Mouse (Mus musculus): Measurements from ENCODE around the gene Ccdc40. TPM values are rescaled to one million over a fixed set of nuclear protein-coding genes. Genes with fewer than 3 reads are reported as not detected.
A peak's percentile ranks its signal among the peaks of the same experiment; 100 is the strongest.

Gene Ccdc40
- polyA plus RNA-seq, 1 experiment from 2014 or later: 11.6 TPM

GRCm38 (mm10) chr11:119223124-119223890 lies 5.1 kb upstream of the Ccdc40 start:
- 0 out of 2 replicates have a peak overlapping the region, but pooled peaks have one; percentile 12 for H3K27ac ChIP-seq
- no peak overlapping the region for H3K9ac ChIP-seq
- no peaks in the 10 kb centered on the region for H3K27me3 ChIP-seq
- peaks cover 49% of the 10 kb centered on the region for H3K4me1 ChIP-seq
- no peaks in the 10 kb centered on the region for H3K36me3 ChIP-seq
- no peak overlapping the region for H3K4me3 ChIP-seq
- WGBS: 83% methylated on average over 20 of the region's 20 CpGs
- H3K9me3 ChIP-seq: no peaks in the 10 kb centered on the region
- no peak for ATAC-seq (ENCODE audit: insufficient number of reproducible peaks, insufficient read depth, low FRiP score, low TSS enrichment)
- no peak overlapping the region for H3K4me2 ChIP-seq (replicated peaks)

DNA sequence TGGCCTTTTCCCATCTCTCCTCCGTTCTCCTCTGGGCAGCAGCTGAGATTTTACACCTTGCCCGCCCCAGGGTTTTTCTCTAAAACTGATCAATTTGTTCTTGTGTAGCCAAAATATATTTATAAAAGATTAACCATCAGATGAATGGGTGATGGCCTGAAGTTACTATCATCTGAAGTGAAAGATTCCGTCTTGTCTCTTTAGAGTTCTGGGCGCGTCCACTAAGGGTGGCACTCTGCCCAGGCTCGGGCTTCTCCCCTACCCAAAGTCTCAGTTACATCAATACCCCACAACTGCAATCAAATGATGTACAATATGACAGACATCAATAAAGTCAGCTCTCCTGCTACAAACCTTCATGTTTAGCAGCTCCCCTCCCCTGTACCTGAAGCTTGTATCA lies 3.4 kb upstream of the Ccdc40 start:
- Histone ChIP-seq H3K4me2 (replicated peaks) (no peak overlapping the region), H3K27me3 (no peaks in the 10 kb centered on the region), H3K4me3 (no peak overlapping the region), H3K36me3 (no peaks in the 10 kb centered on the region), H3K27ac (no peak overlapping the region), H3K4me1 (peaks cover 52% of the 10 kb centered on the region), H3K9ac (no peak overlapping the region), H3K9me3 (no peaks in the 10 kb centered on the region)
- whole genome bisulfite sequencing: 88% methylated on average over 6 of the region's 6 CpGs
- ATAC-seq (ENCODE audit: insufficient number of reproducible peaks, insufficient read depth, low FRiP score, low TSS enrichment): no peak

GRCm38 (mm10) chr11:119225634-119226033 lies 2.7 kb upstream of the Ccdc40 start:
- Histone ChIP-seq H3K27ac (no peak overlapping the region), H3K4me2 (replicated peaks) (no peak overlapping the region), H3K9me3 (no peaks in the 10 kb centered on the region), H3K36me3 (no peaks in the 10 kb centered on the region), H3K9ac (no peak overlapping the region), H3K27me3 (no peaks in the 10 kb centered on the region), H3K4me1 (peaks cover 46% of the 10 kb centered on the region), H3K4me3 (no peak overlapping the region)
- ATAC-seq (ENCODE audit: insufficient number of reproducible peaks, insufficient read depth, low FRiP score, low TSS enrichment): no peak
- 75% methylated on average over 9 of the region's 9 CpGs for WGBS

- Histone ChIP-seq H3K9ac (peak overlapping the region; percentile 78), H3K27ac (0 out of 2 replicates have a peak overlapping the region, but pooled peaks have one; percentile 31), H3K4me3 (peak overlapping the region; percentile 77), H3K36me3 (no peaks in the 10 kb centered on the region), H3K9me3 (no peaks in the 10 kb centered on the region), H3K4me1 (peaks cover 37% of the 10 kb centered on the region), H3K27me3 (no peaks in the 10 kb centered on the region), H3K4me2 (replicated peaks) (peak overlapping the region; percentile 96)
- WGBS: 3% methylated on average over 12 of the region's 12 CpGs
- ATAC-seq (ENCODE audit: insufficient number of reproducible peaks, insufficient read depth, low FRiP score, low TSS enrichment): no peak
Measured at GRCm38 (mm10) chr11:119227591-119227990, 781 bp upstream of the Ccdc40 start.

DNA sequence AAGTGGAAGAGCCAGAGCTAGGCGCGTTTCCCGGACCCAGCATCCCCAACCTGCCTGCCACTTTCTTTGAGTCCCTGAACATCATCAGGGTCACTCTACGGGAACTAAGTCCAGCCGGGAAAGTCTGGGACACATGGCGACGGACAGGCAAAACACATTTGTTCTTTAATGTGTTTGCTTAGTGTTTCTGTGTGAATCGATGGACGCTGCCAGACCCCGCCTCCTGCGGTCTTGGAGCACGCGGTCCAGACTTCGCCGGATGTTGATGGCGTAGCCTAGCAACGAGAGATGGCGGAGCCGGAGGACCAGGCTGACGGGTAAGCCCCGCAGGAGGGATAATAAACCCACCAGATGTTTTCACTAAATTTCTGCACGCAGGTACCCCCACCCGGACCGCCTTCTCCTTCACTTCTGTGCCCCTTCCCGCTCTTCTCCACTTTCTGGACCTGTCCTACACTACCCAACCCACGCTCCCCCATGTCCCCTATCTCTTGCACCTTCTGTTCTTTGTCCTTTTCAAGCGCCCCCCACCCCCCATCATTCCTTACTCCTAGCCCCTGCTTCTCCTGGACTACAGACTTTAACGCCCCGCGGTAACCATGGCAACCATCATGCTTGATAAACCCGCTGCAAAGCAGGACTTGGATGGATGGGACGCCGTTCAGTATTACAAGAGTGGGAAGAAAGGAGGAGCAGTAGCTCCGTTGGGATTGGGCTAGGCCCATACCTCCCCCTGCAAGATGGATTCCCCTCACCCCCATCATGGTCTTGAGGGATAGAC lies 664 bp downstream of the Ccdc40 start:
- H3K4me2 ChIP-seq (replicated peaks): peak overlapping the region; percentile 96
- H3K4me1 ChIP-seq: peaks cover 36% of the 10 kb centered on the region
- no peaks in the 10 kb centered on the region for H3K36me3 ChIP-seq
- WGBS: under 1% methylated on average over 34 of the region's 34 CpGs
- peak overlapping the region; percentile 78 for H3K27ac ChIP-seq
- no peaks in the 10 kb centered on the region for H3K9me3 ChIP-seq
- peak overlapping the region; percentile 77 for H3K4me3 ChIP-seq
- peak overlapping the region; percentile 78 for H3K9ac ChIP-seq
- no peaks in the 10 kb centered on the region for H3K27me3 ChIP-seq
- ATAC-seq (ENCODE audit: insufficient number of reproducible peaks, insufficient read depth, low FRiP score, low TSS enrichment): peak; percentile 87

GRCm38 (mm10) chr11:119234770-119235169 lies 6.4 kb downstream of the Ccdc40 start:
- H3K9me3 ChIP-seq: no peaks in the 10 kb centered on the region
- peaks cover 12% of the 10 kb centered on the region for H3K4me1 ChIP-seq
- no peak overlapping the region for H3K4me3 ChIP-seq
- 0 out of 2 replicates have a peak, but pooled peaks cover 3% of the 10 kb centered on the region for H3K36me3 ChIP-seq
- H3K9ac ChIP-seq: no peak overlapping the region
- no peak for ATAC-seq (ENCODE audit: insufficient number of reproducible peaks, insufficient read depth, low FRiP score, low TSS enrichment)
- no peak overlapping the region for H3K4me2 ChIP-seq (replicated peaks)
- no peak overlapping the region for H3K27ac ChIP-seq
- no peaks in the 10 kb centered on the region for H3K27me3 ChIP-seq
- WGBS: 95% methylated on average over 10 of the region's 10 CpGs

DNA sequence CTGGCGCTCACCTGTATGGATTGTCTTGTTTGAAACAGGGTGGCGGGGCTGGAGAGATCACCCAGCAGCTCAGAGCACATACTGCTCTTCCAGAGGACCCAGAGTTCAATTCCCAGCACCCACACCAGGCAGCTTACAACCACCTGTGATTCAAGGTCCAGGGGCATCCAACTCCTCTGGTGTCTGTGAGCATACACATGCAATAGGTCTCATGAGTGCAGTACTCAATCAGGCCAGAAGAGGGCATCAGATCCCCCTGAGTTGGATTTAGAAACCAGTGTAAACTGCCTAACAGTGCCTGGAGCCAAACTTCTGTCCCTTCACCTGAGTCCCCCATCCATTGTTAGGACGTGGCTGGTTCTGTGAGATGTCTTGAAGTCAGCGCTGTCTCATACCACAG lies 7.2 kb downstream of the Ccdc40 start:
- Histone ChIP-seq H3K4me2 (replicated peaks) (no peak overlapping the region), H3K9me3 (no peaks in the 10 kb centered on the region), H3K27ac (no peak overlapping the region), H3K9ac (no peak overlapping the region), H3K27me3 (no peaks in the 10 kb centered on the region), H3K36me3 (0 out of 2 replicates have a peak, but pooled peaks cover 3% of the 10 kb centered on the region), H3K4me3 (no peak overlapping the region), H3K4me1 (peaks cover 10% of the 10 kb centered on the region; the same call in 1 of the 2 replicates)
- ATAC-seq (ENCODE audit: insufficient number of reproducible peaks, insufficient read depth, low FRiP score, low TSS enrichment): no peak
- WGBS: 82% methylated on average over 4 of the region's 4 CpGs

GRCm38 (mm10) chr11:119236354-119236753 lies 8.0 kb downstream of the Ccdc40 start:
- no peak overlapping the region for H3K4me2 ChIP-seq (replicated peaks)
- 0 out of 2 replicates have a peak, but pooled peaks cover 3% of the 10 kb centered on the region for H3K36me3 ChIP-seq
- WGBS: 40% methylated on average over 8 of the region's 8 CpGs
- H3K27ac ChIP-seq: no peak overlapping the region
- peaks cover 10% of the 10 kb centered on the region; the same call in 1 of the 2 replicates for H3K4me1 ChIP-seq
- no peaks in the 10 kb centered on the region for H3K9me3 ChIP-seq
- no peak for ATAC-seq (ENCODE audit: insufficient number of reproducible peaks, insufficient read depth, low FRiP score, low TSS enrichment)
- H3K4me3 ChIP-seq: no peak overlapping the region
- no peak overlapping the region for H3K9ac ChIP-seq
- H3K27me3 ChIP-seq: no peaks in the 10 kb centered on the region

DNA sequence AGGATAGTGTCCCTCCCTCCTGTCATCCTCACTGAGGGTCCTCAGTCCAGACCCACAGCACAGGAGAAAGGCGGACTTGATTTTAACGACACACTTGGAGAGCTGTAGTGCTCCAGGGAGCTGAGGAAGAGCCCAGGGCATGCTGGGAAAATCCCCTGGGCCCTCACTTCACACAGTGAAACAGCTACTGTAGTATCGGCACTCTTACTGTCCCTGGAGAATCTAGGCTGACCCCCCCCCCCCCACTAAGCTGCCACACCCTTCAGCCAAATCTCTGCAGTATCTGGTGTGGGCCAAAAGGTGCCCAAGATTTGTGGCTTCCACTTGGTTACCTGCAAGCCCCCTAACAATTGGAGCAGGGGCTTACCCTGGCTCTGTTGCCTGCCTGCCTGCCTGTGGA lies 8.6 kb downstream of the Ccdc40 start:
- no peaks in the 10 kb centered on the region for H3K9me3 ChIP-seq
- no peak overlapping the region for H3K4me3 ChIP-seq
- no peak overlapping the region for H3K27ac ChIP-seq
- WGBS: 61% methylated on average over 3 of the region's 3 CpGs
- no peak overlapping the region for H3K4me2 ChIP-seq (replicated peaks)
- ATAC-seq (ENCODE audit: insufficient number of reproducible peaks, insufficient read depth, low FRiP score, low TSS enrichment): no peak
- H3K9ac ChIP-seq: no peak overlapping the region
- H3K36me3 ChIP-seq: 0 out of 2 replicates have a peak, but pooled peaks cover 3% of the 10 kb centered on the region
- H3K27me3 ChIP-seq: no peaks in the 10 kb centered on the region
- H3K4me1 ChIP-seq: peaks cover 10% of the 10 kb centered on the region; the same call in 1 of the 2 replicates

- H3K36me3 ChIP-seq: 0 out of 2 replicates have a peak, but pooled peaks cover 3% of the 10 kb centered on the region
- no peaks in the 10 kb centered on the region for H3K9me3 ChIP-seq
- H3K4me1 ChIP-seq: peaks cover 10% of the 10 kb centered on the region; the same call in 1 of the 2 replicates
- no peak overlapping the region for H3K27ac ChIP-seq
- peak overlapping the region; percentile 47 for H3K4me2 ChIP-seq (replicated peaks)
- H3K4me3 ChIP-seq: peak overlapping the region; percentile 19
- no peaks in the 10 kb centered on the region for H3K27me3 ChIP-seq
- peak; percentile 43; the same call in 1 of the 2 replicates for ATAC-seq (ENCODE audit: insufficient number of reproducible peaks, insufficient read depth, low FRiP score, low TSS enrichment)
- H3K9ac ChIP-seq: no peak overlapping the region
- 34% methylated on average over 20 of the region's 20 CpGs for WGBS
Measured at GRCm38 (mm10) chr11:119237568-119238304, 9.4 kb downstream of the Ccdc40 start.

DNA sequence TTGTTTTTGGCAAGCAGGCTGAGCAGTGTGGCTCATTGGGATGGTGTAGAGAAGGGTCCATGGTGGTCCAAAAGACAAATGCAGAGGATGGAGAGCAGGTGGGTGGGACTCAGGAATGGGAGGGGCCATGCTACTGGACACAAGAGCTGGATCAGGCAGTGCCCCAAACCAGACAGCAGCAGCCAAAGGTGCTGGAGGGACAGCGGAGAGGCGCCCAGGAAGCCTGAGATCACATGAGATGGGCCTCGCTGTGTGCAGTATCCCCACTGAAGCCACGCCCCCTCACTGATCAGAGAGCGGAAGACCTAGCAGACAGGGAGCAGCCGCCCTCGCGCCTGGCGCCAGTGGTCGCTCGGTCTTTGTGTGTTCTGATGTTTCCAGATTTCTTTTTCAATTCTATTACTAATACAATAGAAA lies 9.9 kb downstream of the Ccdc40 start:
- Histone ChIP-seq H3K27ac (no peak overlapping the region), H3K27me3 (no peaks in the 10 kb centered on the region), H3K36me3 (0 out of 2 replicates have a peak, but pooled peaks cover 3% of the 10 kb centered on the region), H3K4me3 (peak overlapping the region; percentile 19), H3K9ac (no peak overlapping the region), H3K4me1 (peaks cover 10% of the 10 kb centered on the region; the same call in 1 of the 2 replicates), H3K9me3 (no peaks in the 10 kb centered on the region), H3K4me2 (replicated peaks) (peak overlapping the region; percentile 47)
- WGBS: 18% methylated on average over 11 of the region's 11 CpGs
- ATAC-seq (ENCODE audit: insufficient number of reproducible peaks, insufficient read depth, low FRiP score, low TSS enrichment): peak; percentile 13; the same call in 1 of the 2 replicates

All from embryonic facial prominence, embryonic 12.5 days (tissue).